Mouse (Mus musculus): ENCODE data around the gene Pou5f2.

The Pou5f2 gene
- long read RNA-seq, experiment 1, partial matches to known transcripts: 0 of 1 reads
- long read RNA-seq, experiment 1, other reads (novel, unspliced or antisense): 0 of 1 reads
- long read RNA-seq, experiment 2: 0 reads

DNA sequence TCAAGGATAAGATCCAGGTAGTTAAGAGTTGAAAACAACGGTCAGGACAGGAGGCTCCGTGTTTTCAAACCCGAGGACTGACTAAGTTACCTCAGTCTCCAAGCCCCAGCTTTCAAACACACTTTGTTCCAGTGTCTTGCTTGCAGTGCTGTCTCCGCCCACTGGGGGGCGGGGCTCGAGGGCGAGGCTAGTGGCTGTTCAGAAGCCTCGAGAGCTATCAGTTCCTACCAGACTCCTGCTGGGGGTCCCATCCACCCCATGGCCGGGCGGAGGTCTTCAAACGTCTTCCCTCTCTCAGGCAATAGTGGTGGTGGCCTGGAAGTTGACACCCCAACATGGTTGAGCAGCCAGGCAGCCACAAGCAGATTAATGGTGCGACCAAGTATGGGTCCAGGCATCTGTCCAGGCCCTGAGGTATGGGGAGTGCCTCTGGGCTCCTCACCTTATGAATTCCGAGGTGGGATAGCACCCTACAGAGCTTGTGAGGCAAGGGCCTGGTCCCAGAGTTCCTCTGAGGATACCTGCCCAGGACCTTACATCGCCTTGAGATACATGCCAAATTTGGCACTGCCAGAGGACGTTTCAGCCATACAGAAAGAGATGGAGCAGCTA, at the start of gene Pou5f2:
Pou5f2 (plus strand) TSS at position 220 of the 612 bp plus-strand sequence.
- intact Hi-C loops (cut with DNase I): no loop called here

DNA sequence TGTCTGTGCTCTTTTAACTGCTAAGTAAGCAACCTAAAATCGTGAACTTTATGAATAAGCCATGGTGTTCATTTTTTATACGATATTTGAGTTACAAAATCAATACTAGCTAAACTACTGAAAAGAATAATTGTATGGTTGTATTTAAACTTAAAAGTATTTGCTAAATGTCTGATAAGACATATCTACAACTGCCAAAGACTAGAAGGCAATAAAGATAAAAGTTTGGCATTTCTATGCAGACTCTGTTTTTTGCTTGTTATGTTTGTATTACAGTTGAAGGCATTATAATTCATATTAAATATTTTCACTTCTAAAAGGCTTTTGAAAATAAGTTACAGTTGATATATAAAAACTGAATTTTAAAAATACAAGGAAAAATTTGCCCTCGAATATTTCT, 48.5 kb upstream of the Pou5f2 start:
- intact Hi-C loops (cut with DNase I): loop anchor here (10.0 kb wide), 1 partner anchor 111 kb away; no protein-coding TSS in a partner anchor

DNA sequence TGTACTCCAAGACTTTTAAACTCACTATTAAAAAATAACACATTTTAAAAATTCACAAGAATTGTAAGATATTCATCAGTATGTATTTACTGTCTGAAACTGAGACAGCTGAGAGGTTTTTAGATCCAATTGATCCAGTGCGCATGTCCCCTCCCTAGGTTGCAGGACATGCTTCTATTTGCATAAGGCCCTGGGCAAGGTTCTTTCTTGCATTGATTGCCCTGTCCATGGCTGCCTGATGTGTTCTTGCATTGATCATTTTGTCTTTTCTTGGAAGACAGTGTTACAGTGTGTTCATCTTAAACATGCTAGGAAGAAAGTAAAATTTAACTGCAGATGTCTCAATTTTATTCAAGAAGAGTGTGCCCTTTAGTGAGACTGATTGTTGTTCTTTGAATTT, 47.6 kb upstream of the Pou5f2 start:
- intact Hi-C loops (cut with DNase I): loop anchor here (10.0 kb wide), 1 partner anchor 112 kb away; no protein-coding TSS in a partner anchor

DNA sequence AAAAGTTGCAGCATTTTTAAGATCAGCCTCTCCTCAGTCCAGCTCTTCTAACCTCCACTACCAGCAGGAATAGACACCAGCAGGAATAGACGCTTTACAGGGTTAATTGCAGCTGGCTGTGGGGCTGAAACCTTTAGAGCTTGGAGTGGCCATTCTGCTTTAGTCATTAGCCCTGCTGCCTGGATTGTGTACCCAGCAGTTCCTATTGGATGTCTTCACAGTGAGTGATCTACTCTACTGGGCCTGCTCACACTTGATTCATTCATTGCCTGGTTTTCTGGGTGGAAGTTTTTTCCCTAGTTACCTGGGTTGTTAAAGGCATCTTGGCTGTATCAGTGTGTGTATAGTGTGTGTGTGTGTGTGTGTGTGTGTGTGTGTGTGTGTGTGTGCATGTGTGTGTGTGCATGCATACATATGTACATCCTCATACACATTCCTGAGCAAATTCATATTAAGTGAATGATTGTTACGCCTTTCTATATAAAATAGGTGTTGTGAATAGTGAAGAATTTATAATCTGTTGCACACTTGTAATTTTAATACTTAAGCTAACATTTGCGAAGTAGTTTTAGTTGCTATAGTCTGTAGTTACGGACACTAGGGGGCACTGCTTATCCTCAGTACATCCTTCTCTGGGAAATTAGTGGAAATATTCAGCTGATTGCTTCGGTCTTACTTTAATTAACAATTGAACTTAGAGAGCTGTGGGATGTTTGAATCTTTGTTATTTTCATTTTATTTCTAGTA, 42.4 kb upstream of the Pou5f2 start:
- intact Hi-C loops (cut with DNase I): loop anchor here (5.0 kb wide), 2 partner anchors 195 to 1045 kb away; no protein-coding TSS in a partner anchor

DNA sequence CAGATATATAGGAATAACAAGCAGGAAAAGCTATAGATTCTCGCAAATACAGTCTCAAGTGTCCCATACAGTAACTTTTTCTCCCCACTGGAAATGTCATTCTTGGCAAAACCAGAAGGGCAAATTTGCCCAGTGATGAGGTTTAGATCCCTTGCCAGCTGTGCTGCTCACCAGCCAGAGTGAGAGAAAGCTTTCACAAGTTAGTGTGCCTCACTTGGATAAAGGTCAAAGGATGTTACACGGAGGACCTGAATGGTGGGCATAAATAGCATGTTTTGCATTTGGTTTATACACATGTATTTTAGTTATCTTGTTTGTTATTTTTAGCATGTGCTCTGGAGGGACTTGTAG, 41.9 kb upstream of the Pou5f2 start:
- intact Hi-C loops (cut with DNase I): loop anchor here (5.0 kb wide), 2 partner anchors 194 to 1044 kb away; no protein-coding TSS in a partner anchor

DNA sequence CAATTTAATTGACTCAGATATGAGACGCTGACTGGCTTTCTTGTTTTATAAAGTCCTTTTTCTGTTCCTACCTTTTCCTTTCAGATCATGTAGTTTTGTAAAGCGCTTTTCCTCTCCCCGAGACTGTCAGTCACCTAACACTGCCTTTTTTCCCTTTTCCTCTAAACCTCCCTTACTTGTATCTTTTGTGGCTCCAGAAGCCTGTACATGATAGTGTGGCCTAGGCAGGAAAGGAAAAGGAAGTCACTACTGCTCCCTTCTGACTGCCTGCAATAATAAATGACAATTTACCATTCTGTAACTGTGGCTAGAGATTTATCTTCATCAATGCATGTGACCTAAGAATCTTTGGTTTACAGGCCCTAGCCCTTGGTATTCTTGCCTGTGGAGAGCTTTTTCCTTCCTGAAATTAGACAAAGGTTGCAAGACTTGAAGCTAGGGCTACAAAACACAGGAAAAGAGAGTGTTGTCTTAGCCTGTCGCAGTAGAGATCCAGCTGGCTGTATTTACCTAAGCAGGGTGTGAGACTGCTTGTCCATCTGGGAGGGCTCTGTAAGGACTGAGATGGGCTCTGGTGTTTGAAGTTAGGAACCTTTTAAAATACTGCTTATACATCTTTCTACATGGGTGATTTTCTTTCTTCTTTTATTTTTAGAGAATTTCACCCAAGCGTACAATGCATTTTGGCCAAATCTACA, 33.4 kb upstream of the Pou5f2 start:
- intact Hi-C loops (cut with DNase I): no loop called here

DNA sequence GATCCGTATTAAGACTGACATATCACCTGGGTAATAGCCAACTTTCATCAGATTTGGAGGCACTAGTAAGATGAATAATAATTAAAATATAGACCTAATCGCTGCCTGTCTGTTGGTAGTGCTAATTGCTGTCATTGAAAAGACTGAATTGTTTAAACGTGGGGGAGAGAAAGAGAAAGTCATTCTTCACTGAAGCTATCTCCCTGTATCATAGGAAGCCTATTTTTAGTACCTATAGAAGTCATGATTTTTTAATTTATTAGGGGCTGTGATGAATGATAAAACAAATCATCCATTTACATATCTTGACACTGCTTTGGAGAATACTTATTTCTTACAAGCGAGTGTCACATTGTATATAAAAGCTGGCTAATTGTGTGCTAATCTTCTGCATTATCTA, 20.1 kb upstream of the Pou5f2 start:
- intact Hi-C loops (cut with DNase I): no loop called here

DNA sequence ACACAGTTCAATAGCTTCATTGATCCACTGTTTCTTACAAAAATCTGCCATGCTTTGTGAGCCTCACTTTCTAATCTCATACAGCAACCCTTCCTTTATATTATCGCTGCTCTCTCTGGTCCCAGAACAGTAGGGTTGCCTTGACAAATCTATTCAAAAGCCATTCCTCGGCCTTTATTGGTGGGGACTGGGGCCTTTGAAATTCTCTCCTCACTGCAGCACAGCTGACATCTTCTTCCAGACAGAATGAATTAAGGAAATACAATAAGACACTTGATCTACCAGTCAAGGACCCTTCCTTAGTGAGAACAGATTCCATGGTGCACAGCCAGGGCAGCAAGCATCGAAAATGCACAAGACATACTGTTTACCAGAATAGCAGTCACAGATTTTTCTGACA, 19.4 kb upstream of the Pou5f2 start:
- intact Hi-C loops (cut with DNase I): no loop called here

DNA sequence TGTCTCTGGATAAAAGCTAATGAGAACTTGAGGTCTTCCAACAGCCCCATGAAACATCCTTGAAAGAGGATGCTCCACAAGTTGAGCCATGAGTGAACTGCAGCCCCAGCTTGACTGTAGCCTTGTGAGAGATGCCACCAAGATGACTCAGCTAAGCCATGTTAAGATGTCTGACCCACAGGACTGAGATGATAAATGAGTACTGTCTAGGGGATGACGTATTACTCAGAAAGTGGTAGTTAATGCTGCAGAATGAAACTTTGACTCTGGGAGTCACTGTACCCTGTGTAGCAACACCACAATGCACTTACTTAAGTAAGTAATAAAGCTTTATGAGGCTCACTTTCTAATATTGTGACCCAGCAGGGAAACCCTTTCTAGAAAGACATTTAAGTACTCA, 14.5 kb upstream of the Pou5f2 start:
- intact Hi-C loops (cut with DNase I): no loop called here

DNA sequence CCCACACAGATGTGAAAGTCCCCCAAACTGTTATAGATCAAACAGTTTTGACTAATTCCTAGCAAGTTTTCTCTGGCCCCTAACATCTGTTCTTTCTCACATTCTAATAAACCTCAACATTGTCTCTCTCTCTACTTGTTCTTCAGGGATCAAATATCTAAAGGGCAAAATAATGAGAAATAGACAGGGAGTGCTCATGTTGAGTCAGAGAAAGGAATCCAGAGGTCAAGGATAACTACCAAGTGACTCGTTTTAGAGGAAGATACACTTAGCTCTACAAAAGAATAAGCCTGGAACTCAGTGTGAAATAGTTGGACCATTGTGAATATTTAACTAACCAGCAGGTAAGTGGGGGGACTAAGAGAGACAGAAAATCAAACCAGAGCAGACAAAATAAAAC, 8.1 kb downstream of the Pou5f2 start:
- intact Hi-C loops (cut with DNase I): no loop called here

DNA sequence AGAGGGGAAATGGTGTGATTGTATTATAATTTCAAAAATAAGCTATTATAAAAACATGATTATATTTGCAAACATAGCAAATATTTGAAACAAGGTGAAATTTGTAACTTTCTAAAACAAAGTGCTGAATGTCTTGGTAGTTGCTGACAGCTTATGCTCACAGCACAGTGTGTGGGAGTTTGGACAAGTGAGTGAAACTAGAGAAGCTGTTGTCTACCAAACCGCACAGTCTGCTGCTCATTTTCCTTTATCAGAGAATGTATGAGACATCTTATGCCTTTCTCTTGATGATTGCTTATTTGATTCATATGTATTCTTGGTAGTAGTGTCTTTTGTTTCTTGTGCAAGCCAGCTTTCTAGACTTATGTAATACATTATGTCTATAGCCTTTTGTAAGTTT, 12.5 kb downstream of the Pou5f2 start:
- intact Hi-C loops (cut with DNase I): no loop called here

DNA sequence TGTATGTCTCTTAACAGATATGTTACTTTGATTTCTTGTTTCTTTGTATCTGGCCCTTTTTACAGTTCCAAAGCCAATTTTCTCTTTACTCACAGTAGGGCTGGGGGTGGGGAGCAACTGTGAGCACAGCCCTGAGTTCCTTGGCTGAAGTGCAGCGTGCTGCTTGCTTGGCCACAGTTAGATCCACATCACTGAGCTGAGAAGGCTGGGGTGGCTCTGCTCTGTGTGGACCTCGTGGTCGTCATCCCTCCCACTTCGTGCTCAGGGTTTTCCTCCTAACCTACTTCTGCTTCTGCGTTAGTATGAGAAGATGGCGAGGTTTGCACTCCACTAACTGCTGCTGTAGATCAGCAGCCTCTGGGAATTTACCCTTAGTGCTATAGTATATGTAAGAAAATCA, 18.5 kb downstream of the Pou5f2 start:
- intact Hi-C loops (cut with DNase I): no loop called here

DNA sequence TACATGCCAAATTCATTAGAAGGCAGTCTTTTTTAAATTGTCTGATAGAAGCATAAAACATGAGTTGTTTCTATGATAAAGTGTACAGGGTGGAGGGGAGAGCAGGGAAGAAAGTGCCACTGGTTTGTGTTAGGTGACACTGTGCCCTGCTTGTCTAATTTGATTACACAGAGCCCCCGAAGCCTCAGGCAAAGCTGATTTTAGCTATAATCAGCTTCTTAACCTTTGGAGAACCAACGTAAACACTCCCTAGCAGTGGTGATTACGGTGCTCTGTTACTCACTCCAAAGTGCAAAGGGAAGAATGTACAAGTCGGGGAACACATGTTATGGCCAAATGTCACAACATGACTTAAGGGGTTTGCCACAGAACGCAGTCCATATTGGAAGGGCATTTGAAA, 20.4 kb downstream of the Pou5f2 start:
- intact Hi-C loops (cut with DNase I): no loop called here

Data from adrenal gland (tissue).